Mouse (Mus musculus) kidney, adult 18-20 months (tissue): ENCODE results near the gene Ankrd1.

Experiments
- DNase-seq: peaks from one replicate; pipeline ENCODE4 v3.0.0; 2021

The Ankrd1 gene

DNA sequence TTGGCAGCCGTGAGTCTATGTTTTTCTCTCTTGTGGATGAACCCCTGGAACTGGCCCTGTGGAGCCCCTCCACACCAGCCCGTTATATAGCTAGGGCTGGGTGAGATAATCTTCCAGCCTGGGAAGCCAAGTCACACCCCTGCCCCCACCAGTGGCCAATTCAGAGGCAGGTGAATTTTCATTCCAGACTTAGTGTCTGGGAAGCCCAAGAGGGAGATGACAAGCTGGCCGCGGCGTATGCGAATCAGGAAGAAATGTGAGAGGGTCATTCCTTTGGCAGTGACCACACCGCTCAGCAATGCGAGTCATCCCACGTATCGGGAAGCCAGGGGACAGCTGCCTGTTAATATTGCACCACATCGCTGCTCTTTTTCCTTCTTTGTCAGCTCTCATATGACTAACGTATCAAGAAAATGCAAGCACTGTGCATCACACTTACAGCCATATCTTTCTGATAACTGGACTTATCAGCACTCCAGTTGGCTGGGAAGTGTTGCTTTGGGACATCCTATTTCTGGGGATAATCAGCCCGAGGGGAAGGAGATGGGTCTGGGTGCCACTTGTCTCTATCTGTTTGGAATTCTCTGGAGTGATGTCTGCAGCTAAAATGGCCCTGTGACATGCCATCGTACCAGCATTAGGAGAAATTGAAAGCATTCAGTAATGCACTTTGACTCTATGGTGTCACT, at the start of gene Ankrd1:
Gene Ankrd1 (minus strand): TSS at position 317 of the 689 bp plus-strand sequence.
- no peak for DNase-seq

DNA sequence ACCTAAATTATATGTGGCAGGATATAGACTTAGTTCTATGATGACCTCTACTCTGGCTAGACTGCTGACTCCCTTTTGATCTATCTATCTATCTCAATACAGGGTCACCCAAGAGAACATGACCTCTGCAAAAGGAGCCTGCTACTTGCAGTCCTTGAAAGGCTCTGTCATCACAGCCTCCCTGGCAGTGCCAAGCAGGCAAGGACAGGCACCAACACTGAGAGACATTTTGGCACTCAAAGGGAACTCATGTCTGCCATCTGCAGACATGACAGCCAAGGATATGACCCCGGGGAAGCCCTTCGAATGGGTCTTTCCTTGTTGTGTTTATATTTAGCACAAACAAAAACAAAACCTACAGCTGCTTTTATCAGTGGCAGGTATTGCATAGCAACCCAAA, 49.2 kb upstream of the Ankrd1 start:
- no peak for DNase-seq

DNA sequence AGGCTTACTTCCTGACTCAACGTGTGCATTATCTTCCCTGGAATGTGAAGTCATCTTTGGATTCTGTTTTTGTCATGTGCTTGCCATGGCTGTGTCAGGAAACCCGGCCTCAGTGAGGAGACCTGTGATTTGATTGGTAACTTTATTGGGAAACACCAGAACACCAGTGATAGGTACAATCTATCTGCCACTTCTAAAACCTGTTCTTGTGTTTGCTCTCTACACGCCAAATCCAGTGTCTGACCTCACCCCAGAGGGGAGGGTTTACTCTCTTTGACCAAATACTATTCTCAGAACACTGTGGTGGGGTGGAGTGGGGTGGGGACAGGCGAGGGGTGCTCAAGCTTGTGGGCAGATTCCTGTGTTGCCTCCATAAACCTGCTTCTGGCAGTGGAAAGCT, 48.2 kb upstream of the Ankrd1 start:
- no peak for DNase-seq

DNA sequence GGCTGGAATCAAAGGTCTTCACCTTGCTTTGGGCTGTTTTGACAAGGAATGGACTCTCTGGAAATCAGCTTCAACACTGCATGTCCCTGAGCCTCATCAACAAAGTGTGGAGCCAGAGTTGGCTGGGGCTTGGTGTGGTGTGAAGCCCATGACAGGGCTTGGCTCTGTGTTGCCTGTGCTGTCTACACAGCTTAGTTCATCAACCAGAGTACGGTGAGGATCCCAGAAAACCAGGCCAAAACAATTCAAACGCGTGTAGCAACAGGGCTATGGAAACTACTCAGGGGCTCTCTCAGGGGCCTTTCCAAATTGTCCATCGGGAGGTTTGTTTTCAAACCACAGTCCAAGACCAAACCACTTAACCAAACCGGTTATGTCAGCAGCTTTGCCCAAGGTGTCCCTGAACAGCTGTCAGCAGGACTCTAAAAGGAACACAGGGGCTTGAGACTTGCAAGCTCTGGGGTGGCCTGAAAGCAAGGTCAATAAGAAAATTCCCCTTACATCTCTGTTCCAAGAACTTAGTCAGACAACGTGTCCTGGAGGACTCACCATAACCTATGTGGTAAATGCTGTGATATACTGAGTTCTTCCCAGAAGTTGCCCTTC, 47.5 kb upstream of the Ankrd1 start:
- no peak for DNase-seq

DNA sequence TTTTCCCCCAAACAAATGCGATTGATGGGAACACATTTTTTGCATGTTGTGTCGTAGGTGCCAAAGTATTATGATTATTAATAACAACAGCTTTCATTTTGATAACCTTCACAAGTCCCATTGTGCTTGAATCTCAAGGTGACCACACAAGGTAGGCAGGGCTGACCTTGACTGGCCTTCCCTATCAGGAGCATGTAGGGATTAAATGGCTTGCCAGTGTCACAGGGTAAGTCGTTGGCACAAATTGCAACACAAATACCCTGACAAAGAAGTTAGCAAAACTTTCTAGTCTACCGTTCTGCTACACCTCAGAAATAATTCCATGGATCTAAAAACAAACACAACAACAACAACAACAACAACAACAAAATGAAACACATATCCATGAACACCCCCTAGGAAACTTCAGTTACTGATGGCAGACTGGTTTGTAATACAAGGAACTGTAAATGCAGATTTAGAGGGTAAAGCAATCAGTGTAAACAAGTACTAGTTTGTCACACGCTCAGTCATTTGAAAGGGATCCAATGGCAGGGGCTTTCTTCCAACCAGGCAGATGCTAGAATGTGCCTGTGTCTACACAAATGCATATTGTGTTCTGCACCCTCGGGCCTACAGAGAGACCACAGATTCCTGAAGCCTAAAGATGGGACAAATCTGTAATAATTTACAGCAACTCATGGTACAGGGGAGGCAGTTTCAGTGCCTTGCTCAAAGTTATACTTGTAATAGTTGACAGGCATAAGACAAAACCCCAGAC, 46.7 kb upstream of the Ankrd1 start:
- no peak for DNase-seq

DNA sequence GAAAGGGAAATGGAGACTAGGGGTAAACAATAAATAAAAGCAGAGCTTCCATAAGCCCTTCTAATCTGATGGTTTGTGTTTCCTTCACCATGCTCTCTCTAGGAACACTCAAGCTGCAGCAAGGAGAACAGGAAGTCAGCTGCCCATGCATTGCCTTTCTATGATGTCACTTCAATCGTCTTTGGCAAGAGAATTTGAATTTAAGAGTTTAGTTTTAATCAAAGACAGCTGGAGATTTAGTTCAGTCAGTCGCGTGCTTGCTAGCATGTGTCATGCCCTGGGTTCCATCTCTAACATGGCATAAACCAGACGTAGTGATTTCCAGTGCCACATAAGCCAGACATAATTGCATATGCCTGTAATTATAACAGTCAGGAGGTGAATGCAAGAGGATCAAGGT, 45.5 kb upstream of the Ankrd1 start:
- no peak for DNase-seq

DNA sequence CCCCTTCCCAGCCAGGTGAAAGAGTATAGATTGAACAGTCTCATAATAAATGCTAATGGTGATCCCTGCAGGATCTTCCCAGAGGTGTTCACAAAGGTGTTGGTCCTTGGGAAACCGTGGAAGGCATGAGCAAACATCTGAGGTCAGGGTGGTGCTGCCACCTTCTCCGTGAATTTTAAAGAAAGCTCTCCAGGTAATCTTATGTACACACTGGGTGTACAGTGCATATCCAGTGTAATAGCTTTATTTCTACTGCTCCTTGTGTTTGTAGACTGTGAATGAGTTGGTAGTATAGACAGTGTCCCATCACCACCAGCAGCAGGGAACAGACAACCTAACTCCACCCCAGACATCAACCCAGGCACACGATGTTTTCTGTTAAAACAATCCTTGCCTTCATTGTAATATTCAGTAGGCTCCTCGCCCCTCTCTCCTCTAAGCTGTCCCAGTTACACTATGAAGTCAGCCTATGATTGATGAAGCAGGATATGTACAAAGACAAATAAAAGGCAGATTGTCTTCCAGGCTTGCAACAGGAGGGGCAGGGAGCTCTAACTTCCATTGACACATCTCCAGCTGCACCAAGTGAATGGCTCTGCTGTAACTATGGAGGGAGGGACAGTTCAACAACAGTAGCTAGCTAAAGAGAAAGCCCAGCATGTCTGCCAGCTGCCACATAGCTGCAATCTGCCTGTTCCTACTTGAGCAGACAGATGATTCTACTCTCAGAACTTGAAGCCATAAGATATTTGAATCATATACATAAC, 30.5 kb upstream of the Ankrd1 start:
- no peak for DNase-seq

DNA sequence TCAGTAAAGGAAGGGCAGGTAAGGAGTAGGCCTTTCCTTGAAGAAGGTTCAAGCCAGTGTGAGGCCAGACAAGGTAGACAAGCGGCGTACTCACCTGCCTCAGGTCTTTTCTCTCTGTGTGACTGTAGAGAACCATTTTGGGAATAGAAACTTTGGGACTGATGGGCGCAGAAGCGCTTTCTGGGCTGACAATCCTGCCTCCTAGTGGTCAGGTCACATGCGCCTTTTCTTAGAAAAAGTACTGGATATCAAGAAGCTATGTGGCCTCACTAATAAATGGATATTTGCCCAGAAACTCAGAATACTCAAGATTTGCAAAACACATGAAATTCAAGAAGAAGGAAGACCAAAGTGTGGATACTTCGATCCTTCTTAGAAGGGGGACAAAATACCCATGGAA, 28.7 kb upstream of the Ankrd1 start:
- no peak for DNase-seq

DNA sequence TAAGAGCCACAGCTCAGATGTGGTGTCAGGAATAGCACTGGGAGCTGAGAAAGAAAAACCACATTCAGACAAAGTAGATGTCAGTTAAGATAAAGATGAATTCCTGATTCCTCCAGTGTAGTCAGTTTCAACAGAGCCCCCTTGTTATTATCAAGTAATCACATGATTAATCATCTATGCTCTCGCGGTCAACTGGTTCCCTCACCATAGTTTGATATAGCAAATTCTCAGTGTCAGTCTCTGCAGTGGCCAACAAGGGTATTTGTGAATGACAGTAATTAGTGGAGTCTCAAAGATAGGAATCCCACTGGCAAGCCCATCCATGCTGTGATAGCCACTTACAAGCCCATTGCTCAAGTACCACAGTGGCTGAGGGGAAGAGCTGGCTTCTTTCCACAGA, 23.7 kb upstream of the Ankrd1 start:
- DNase-seq = no peak

DNA sequence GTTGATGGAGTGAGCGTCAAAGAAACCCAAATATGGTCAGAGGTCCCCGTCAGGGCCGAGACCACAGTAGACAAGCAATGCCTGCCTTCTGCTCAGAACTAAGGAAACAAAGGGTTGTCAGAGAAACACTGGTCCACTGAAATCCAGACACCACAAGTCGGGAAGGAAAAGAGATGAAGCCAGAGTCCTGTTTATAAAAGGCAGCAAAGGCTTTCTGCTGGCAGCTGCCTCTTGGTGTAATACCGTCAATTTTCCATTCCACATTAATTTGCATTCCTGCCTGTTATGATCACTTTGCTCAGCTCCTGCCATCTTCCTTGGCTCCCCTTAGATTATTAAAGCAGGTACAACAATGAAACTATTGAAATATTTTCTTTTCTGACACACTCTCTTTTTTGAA, 13.8 kb upstream of the Ankrd1 start:
- DNase-seq = no peak

DNA sequence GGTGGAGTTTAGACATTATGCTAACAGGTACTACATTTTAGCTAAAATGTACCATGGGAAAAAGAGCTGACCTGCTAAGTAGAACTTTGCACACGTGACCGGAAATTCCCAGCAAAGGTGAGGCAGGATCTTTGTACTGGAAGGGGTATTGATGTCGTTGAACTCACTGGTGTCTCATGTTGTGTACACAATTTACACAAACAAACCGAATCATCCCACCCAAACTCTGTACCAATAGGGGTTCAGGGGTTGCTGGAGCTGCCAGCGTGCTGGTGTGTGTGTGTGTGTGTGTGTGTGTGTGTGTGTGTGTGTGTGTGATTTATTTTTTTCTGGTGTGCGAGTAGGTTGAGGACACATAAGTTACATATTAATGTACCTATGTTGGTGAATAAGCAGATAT, 13.2 kb upstream of the Ankrd1 start:
- no peak for DNase-seq

DNA sequence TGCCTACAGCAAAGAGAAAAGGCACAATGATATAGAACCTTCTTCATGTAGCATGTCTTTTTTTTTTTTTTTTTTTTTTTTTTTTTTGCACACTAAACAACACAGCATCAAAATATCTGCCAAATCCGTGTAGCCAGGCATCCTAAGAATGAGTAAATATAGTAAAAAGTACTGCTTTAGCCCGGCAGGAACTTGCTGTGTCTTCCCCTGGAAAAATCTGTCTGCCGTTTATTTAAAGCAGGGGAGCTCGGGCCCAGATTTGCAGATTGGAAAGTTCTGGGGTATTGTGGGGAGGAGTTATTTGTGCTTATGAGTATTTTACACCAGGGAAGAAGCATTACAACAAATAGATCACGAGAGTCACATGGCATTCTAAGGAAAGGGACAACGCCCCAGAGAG, 12.1 kb upstream of the Ankrd1 start:
- no peak for DNase-seq

DNA sequence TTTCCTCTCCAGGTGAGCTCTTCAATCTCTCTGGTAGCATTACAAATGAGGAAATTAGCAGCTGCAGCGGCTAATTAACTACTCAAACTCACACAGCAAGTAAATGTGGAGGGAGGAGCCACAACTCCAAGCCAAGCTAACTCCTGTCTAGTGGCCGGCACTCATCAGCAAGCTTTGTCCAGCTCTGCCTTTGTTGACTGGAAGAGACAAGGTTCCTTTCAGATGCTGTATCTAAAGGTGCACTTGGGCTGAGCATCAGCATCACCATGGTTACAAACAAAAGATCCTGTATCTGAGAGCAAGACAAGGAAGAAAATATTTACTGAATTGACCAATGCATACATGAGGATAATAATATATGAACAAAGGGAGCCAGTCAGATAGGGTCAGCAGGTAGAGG, 10.3 kb upstream of the Ankrd1 start:
- no peak for DNase-seq

DNA sequence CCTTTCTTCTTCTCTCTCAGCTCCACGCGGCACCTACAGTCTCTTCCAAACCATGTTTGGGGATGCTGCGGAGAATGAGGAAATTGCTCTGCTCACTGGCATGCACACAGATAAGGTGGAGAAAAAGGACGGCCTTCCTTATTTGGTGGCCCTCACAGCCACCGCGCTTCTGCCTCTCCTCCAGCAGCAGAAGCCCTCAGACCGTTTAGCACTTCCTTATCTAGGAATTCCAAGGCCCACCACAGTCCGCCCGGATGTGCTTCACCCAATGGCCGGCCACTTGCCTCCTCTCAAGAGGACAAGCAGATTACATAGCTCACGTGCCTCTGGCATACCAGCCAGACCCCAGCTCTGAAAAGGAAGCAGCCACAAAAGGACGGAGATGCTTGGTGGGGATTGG, 9.7 kb upstream of the Ankrd1 start:
- DNase-seq = no peak

DNA sequence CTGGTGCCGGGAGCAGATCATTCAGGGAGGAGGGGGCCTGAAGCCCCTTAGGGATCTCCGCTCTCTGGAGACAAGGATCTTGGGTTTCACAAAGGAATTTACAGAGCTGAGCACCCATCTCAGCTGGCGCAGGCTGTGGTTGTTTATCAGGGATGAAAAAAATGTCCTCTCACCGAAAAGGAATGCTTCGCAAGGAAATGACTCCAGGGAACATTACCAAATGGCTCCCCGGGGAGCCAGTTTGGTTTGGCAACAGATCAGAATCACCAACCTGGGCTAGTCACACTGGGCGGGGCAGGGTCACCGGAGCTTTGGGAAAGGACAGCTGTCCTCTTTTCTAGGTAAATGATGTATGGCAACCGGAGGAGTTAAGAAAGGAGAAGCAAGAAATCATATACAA, 9.3 kb upstream of the Ankrd1 start:
- peak; percentile 40 for DNase-seq

DNA sequence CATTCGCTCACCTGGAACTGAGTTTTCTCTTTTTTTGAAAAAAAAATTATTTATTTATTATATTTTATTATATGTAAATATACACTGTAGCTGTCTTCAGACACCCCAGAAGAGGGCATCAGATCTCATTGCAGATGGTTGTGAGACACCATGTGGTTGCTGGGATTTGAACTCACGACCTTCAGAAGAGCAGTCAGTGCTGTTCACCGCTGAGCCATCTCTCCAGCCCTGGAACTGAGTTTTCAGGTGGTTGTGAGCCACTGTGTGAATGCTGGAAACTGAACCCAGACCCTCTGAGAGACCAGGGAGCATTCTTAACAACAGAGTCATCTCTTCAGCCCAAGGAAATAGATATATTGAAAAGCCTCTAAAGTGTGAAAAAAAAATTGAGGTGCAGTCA, 8.5 kb upstream of the Ankrd1 start:
- DNase-seq = no peak

DNA sequence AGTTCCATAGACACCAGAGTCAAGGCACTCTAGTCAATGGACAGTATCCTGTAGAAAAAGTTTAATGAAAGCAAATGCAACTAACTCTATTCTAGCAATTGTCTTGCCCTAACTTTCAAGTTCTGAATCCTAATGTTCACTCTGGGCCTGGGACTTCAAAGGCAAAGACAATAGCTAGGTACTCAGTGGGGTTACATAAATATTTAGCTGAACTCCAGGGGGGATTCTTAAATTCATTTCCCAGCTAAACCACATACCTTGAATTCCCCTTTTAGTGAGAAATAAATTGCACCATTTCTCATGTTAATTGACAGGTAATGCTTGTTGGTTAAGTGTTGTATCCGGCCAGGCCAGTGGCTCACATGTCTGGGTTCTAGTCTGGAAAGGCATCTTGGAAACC, 4.3 kb upstream of the Ankrd1 start:
- DNase-seq = no peak

DNA sequence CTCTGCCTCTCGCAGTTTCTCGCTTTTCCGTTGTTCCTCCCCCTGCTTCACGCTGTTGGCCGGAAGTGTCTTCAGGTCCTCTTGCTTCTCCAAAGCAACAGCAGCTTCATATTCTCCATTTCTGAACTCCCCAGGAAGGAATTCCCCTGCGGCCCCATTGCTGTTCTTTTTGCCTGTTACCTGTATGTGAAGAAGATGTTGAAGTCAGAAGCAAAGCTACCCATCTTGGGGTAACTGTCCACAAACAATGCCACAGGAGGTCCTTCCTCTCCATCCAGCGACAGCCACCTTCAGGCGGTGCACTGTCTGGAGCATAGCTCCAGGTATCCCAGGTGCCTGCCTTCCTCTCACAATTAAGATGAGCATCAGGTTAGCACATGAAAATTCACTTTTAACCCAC, 680 bp downstream of the Ankrd1 start:
- no peak for DNase-seq

DNA sequence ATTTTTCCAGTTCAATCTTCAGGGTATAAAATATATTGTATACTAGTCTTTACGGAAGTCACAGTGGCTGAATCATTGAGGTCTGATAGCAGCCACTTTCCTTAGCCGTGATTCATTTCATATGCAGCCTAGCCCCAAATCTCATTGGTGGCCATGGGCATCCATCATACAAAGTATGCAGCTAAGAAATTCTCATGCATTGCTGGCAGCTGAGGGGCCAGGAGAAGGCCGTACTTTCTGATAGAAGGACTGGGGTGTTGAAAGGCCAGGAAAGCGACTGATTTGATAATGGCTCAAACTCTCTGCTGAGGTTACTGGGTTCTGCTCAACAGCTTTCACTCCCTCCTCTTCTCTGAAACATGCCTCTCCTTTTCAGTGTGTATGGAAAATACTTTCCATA, 3.7 kb downstream of the Ankrd1 start:
- DNase-seq = no peak

DNA sequence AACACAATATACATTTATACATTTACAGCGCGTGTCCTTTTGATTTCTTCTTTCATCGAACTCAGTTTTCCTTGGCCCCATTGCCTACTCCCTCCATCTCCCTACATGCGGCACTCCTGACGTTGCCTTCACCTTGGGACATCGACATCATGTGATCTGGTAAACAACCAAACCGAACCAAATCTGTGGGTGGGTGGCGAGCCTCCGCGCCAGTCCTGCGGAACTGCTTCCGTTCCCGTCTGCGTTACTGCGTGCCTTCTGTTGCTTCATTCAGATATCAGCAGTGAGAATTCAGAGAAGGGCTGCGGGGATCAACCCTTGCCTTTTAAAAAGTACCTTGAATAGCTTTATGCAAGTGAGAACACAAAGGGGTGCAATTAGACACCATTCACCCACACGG, 7.9 kb downstream of the Ankrd1 start:
- no peak for DNase-seq

DNA sequence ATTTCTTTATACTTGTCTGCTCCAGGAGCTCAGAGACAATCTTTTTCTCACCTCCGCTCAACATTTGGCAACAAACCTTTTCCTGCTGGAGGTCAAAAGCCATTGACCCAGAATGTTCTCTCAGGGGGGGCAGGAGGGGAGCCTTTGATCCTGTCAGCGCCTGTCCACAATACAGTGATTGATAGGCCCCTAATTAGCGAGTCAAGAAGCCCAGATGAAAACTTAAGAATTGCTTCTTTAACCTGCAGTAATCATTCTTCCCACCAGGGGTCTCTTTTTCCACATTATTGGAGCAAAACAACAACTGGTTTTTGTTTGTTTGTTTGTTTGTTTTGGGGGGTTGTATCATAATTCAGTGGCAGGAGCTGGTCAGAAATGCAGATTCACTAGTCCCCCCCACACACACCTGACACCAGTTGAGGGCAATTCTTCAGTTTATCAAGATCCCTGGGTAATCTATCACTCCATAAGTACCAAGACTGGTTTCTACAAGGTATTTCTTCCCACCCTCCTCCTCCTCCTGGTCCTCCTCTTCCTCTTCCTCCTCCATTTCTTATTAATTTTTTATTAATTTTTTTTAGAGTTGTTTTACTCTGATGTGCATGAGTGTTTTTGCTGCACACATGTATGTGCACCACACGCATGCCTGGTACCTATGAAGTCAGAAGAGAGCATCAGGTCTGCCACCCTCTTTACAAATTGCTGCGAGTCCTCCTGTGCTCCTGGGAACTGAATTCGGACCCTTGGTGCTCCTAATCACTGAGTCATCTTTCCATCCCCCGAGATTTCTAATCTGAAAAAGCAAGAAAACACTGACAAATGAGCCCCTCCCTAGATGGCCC, 8.6 kb downstream of the Ankrd1 start:
- DNase-seq = no peak

DNA sequence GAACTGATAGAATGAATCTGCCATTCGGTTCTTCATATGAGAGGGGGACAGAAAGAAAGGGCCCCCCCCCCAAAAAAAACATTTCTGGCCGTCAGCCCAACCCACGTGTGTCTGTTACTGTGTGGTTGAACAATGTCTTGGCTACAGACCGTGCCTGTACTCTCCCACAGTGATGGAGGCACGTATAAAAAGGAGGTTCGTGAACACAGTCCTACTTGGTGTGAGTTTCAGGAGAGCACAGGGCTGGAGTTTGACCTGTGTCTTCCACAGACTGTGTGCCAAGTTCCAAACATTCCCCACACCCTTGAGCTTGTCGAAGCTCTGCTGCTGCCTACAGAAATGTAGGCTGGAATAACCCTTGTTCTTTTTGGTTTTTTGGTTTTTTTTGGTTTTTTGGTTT, 9.4 kb downstream of the Ankrd1 start:
- no peak for DNase-seq
